Mouse (Mus musculus): ENCODE data around the gene Srek1ip1.

DNA sequence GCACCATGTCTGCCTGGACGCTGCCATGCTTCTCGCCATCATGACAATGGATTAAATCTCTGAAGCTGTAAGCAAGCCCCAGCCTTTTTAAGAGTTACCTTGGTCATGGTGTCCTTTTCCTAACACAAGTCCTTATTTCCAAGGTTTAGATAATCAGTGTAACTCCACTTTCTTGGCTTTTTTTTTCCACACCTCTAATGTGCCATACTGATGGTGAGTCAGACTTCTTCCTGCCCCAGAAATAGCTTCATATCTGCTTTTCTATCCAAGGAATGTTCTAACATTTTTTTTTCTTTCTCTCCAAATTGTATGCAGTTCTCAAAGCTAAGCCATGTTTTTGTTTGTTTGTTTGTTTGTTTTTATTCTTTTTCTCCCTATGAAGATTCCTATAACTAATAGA is 77.6 kb downstream of the Srek1ip1 start:
- no peak for TF ChIP-seq CTCF (IDR thresholded peaks at IDR 0.05; ENCODE audit: control insufficient read depth, insufficient read depth, low read length)
- no peak for TF ChIP-seq POLR2A (IDR thresholded peaks at IDR 0.05; ENCODE audit: borderline replicate concordance, control insufficient read depth, low read depth, low read length)

All from bone marrow, adult 2 months (tissue).